Mouse (Mus musculus): ENCODE data around the gene Teddm1b. TPM values are rescaled to one million over a fixed set of nuclear protein-coding genes. Genes with fewer than 3 reads are reported as not detected.
"Not testable (repeated sequence)": the region's sequence is repeated elsewhere in the genome, so short reads cannot be mapped to it uniquely, and the experiment has no call there.

Gene Teddm1b
- polyA plus RNA-seq (2012; rRNA removed) = not detected in 2 replicates

- no peak for DNase-seq
- TF ChIP-seq POLR2A (IDR thresholded peaks at IDR 0.05; ENCODE audit: borderline replicate concordance, extremely low read depth, low read depth, low read length) = no peak
- no peak for TF ChIP-seq CTCF (IDR thresholded peaks at IDR 0.05; ENCODE audit: insufficient read depth, low read length)
- WGBS = 81% methylated on average over 6 of the region's 6 CpGs
- H3K4me1 ChIP-seq (ENCODE audit: control insufficient read depth, insufficient read depth, low read length) = no peaks in the 10 kb centered on the region
- no peak within 1 kb of the TSS for H3K4me3 ChIP-seq (replicated peaks; ENCODE audit: extremely low read depth, low read depth, low read length)
These were observed at the start of gene Teddm1b for GRCm38 (mm10) chr1:153874045-153874444. Teddm1b (plus strand) TSS chr1:153874345.

GRCm38 (mm10) chr1:153830746-153831145 lies 43.4 kb upstream of the Teddm1b start:
- WGBS = 70% methylated on average over 4 of the region's 4 CpGs
- DNase-seq = no peak
- TF ChIP-seq CTCF (IDR thresholded peaks at IDR 0.05; ENCODE audit: insufficient read depth, low read length) (no peak), POLR2A (IDR thresholded peaks at IDR 0.05; ENCODE audit: borderline replicate concordance, extremely low read depth, low read depth, low read length) (no peak)
- Histone ChIP-seq H3K4me1 (ENCODE audit: control insufficient read depth, insufficient read depth, low read length) (no peaks in the 10 kb centered on the region), H3K4me3 (replicated peaks; ENCODE audit: extremely low read depth, low read depth, low read length) (no peak overlapping the region)

GRCm38 (mm10) chr1:153836036-153836435 lies 38.1 kb upstream of the Teddm1b start:
- Histone ChIP-seq H3K4me3 (replicated peaks; ENCODE audit: extremely low read depth, low read depth, low read length) (no peak overlapping the region), H3K4me1 (ENCODE audit: control insufficient read depth, insufficient read depth, low read length) (no peaks in the 10 kb centered on the region)
- no peak for DNase-seq
- TF ChIP-seq CTCF (IDR thresholded peaks at IDR 0.05; ENCODE audit: insufficient read depth, low read length) (no peak), POLR2A (IDR thresholded peaks at IDR 0.05; ENCODE audit: borderline replicate concordance, extremely low read depth, low read depth, low read length) (no peak)
- WGBS = 46% methylated on average over 4 of the region's 4 CpGs

- DNase-seq = no peak
- no peak overlapping the region for H3K4me3 ChIP-seq (replicated peaks; ENCODE audit: extremely low read depth, low read depth, low read length)
- H3K4me1 ChIP-seq (ENCODE audit: control insufficient read depth, insufficient read depth, low read length) = no peaks in the 10 kb centered on the region
- 78% methylated on average over 11 of the region's 11 CpGs for WGBS
- TF ChIP-seq POLR2A (IDR thresholded peaks at IDR 0.05; ENCODE audit: borderline replicate concordance, extremely low read depth, low read depth, low read length) = no peak
- no peak for TF ChIP-seq CTCF (IDR thresholded peaks at IDR 0.05; ENCODE audit: insufficient read depth, low read length)
These were observed 31.9 kb upstream of the Teddm1b start for GRCm38 (mm10) chr1:153842121-153842740.

- WGBS = 96% methylated on average over 8 of the region's 8 CpGs
- H3K4me1 ChIP-seq (ENCODE audit: control insufficient read depth, insufficient read depth, low read length) = no peaks in the 10 kb centered on the region
- DNase-seq = no peak
- TF ChIP-seq POLR2A (IDR thresholded peaks at IDR 0.05; ENCODE audit: borderline replicate concordance, extremely low read depth, low read depth, low read length) (no peak), CTCF (IDR thresholded peaks at IDR 0.05; ENCODE audit: insufficient read depth, low read length) (no peak)
- H3K4me3 ChIP-seq (replicated peaks; ENCODE audit: extremely low read depth, low read depth, low read length) = no peak within 1 kb of the TSS
These were observed 30.1 kb upstream of the Teddm1b start, which contains the start of gene Rgsl1 for GRCm38 (mm10) chr1:153844042-153844441. Rgsl1 (minus strand) TSS chr1:153844142.

GRCm38 (mm10) chr1:153846420-153846819 lies 27.7 kb upstream of the Teddm1b start:
- WGBS = 85% methylated on average over 7 of the region's 7 CpGs
- no peak for TF ChIP-seq POLR2A (IDR thresholded peaks at IDR 0.05; ENCODE audit: borderline replicate concordance, extremely low read depth, low read depth, low read length)
- DNase-seq = no peak
- Histone ChIP-seq H3K4me3 (replicated peaks; ENCODE audit: extremely low read depth, low read depth, low read length) (no peak overlapping the region), H3K4me1 (ENCODE audit: control insufficient read depth, insufficient read depth, low read length) (no peaks in the 10 kb centered on the region)

GRCm38 (mm10) chr1:153846867-153847266 lies 27.3 kb upstream of the Teddm1b start:
- Histone ChIP-seq H3K4me1 (ENCODE audit: control insufficient read depth, insufficient read depth, low read length) (no peaks in the 10 kb centered on the region), H3K4me3 (replicated peaks; ENCODE audit: extremely low read depth, low read depth, low read length) (no peak overlapping the region)
- 25% methylated on average over 6 of the region's 6 CpGs for WGBS
- TF ChIP-seq CTCF (IDR thresholded peaks at IDR 0.05; ENCODE audit: insufficient read depth, low read length) = peak; percentile 16; the same call in 1 of the 2 replicates
- no peak for TF ChIP-seq POLR2A (IDR thresholded peaks at IDR 0.05; ENCODE audit: borderline replicate concordance, extremely low read depth, low read depth, low read length)
- no peak for DNase-seq

- 59% methylated on average over 7 of the region's 7 CpGs for WGBS
- not testable (repeated sequence) for H3K4me3 ChIP-seq (replicated peaks; ENCODE audit: extremely low read depth, low read depth, low read length); DNase-seq; H3K4me1 ChIP-seq (ENCODE audit: control insufficient read depth, insufficient read depth, low read length)
These were observed 21.4 kb upstream of the Teddm1b start for GRCm38 (mm10) chr1:153852696-153853095.

GRCm38 (mm10) chr1:153855946-153856345 lies 18.2 kb upstream of the Teddm1b start:
- WGBS = 70% methylated on average over 8 of the region's 8 CpGs
- no peaks in the 10 kb centered on the region for H3K4me1 ChIP-seq (ENCODE audit: control insufficient read depth, insufficient read depth, low read length)
- DNase-seq = no peak
- no peak overlapping the region for H3K4me3 ChIP-seq (replicated peaks; ENCODE audit: extremely low read depth, low read depth, low read length)
- TF ChIP-seq POLR2A (IDR thresholded peaks at IDR 0.05; ENCODE audit: borderline replicate concordance, extremely low read depth, low read depth, low read length) = no peak
- TF ChIP-seq CTCF (IDR thresholded peaks at IDR 0.05; ENCODE audit: insufficient read depth, low read length) = no peak

- WGBS = 96% methylated on average over 17 of the region's 17 CpGs
- not testable (repeated sequence) for DNase-seq; H3K4me3 ChIP-seq (replicated peaks; ENCODE audit: extremely low read depth, low read depth, low read length); H3K4me1 ChIP-seq (ENCODE audit: control insufficient read depth, insufficient read depth, low read length)
These were observed 6.2 kb downstream of the Teddm1b start for GRCm38 (mm10) chr1:153880391-153880790.

All from lung, adult 2 months (tissue).